Mouse (Mus musculus): Measurements from ENCODE around the gene Spats1. TPM values are rescaled to one million over a fixed set of nuclear protein-coding genes. Genes with fewer than 3 reads are reported as not detected.
A peak's percentile ranks its signal among the peaks of the same experiment; 100 is the strongest.

Gene Spats1
- polyA plus RNA-seq, 1 experiment from 2014 or later, result 1.8 TPM

- ATAC-seq (ENCODE audit: low FRiP score), result no peak
- Histone ChIP-seq H3K27me3 (peaks cover 6% of the 10 kb centered on the region; the same call in 1 of the 2 replicates), H3K4me3 (replicated peaks) (no peak overlapping the region), H3K4me1 (no peaks in the 10 kb centered on the region), H3K27ac (no peak overlapping the region), H3K9ac (no peak overlapping the region), H3K36me3 (replicated peaks) (no peaks in the 10 kb centered on the region), H3K9me3 (no peaks in the 10 kb centered on the region), H3K4me2 (no peak overlapping the region)
- WGBS, result 16% methylated on average over 5 of the region's 5 CpGs
Observed at GRCm38 (mm10) chr17:45487216-45487615, 12.0 kb upstream of the Spats1 start.

GRCm38 (mm10) chr17:45485581-45485980, 10.4 kb upstream of the Spats1 start:
- H3K4me3 ChIP-seq (replicated peaks), result no peak overlapping the region
- no peak overlapping the region for H3K4me2 ChIP-seq
- H3K9me3 ChIP-seq, result no peaks in the 10 kb centered on the region
- no peak for ATAC-seq (ENCODE audit: low FRiP score)
- no peak overlapping the region for H3K9ac ChIP-seq
- 92% methylated on average over 7 of the region's 7 CpGs for WGBS
- H3K27ac ChIP-seq, result no peak overlapping the region
- no peaks in the 10 kb centered on the region for H3K4me1 ChIP-seq
- H3K36me3 ChIP-seq (replicated peaks), result no peaks in the 10 kb centered on the region
- H3K27me3 ChIP-seq, result peaks cover 6% of the 10 kb centered on the region; the same call in 1 of the 2 replicates

GRCm38 (mm10) chr17:45480429-45480828, 5.2 kb upstream of the Spats1 start:
- no peak for ATAC-seq (ENCODE audit: low FRiP score)
- Histone ChIP-seq H3K4me2 (no peak overlapping the region), H3K9ac (no peak overlapping the region), H3K9me3 (no peaks in the 10 kb centered on the region), H3K4me3 (replicated peaks) (no peak overlapping the region), H3K4me1 (peaks cover 6% of the 10 kb centered on the region; the same call in 1 of the 2 replicates), H3K36me3 (replicated peaks) (no peaks in the 10 kb centered on the region), H3K27ac (no peak overlapping the region), H3K27me3 (peaks cover 30% of the 10 kb centered on the region)
- WGBS, result 37% methylated on average over 2 of the region's 2 CpGs

DNA sequence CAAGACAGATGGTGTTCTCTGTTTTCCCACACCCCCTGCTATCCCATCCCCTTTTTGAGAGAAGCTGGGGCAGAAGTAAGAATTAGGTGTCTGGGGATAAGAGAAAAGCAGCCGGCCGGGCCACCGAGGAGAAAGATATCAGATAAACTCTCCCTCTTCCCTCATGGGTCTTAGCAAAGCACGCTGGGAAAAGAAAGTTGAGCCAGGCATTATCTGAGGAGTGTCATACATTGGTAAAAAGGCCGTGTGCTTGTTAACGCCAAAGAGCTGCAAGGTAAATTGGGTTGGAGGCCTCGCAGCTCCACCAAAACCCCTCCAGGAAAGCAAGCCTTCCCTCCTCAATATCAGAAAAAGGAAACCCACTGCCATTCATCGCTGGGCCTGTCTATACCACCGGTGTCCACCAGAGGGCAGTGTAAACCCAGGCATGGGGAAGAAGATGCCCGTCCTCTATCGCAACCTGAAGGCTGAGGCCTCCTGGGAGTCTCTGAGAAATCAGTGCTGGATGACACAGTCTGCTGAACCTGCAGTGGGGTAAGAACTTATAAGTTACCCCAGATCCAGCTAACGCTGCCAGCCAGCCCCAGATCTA, 3.1 kb upstream of the Spats1 start:
- Histone ChIP-seq H3K27me3 (peaks cover 27% of the 10 kb centered on the region), H3K27ac (no peak overlapping the region), H3K4me2 (no peak overlapping the region), H3K4me1 (peaks cover 17% of the 10 kb centered on the region), H3K4me3 (replicated peaks) (no peak overlapping the region), H3K9me3 (no peaks in the 10 kb centered on the region), H3K36me3 (replicated peaks) (no peaks in the 10 kb centered on the region), H3K9ac (no peak overlapping the region)
- WGBS, result 24% methylated on average over 12 of the region's 12 CpGs
- ATAC-seq (ENCODE audit: low FRiP score), result no peak

- peaks cover 17% of the 10 kb centered on the region for H3K4me1 ChIP-seq
- peak; percentile 10; the same call in 1 of the 2 replicates for ATAC-seq (ENCODE audit: low FRiP score)
- 67% methylated on average over 8 of the region's 8 CpGs for WGBS
- H3K9ac ChIP-seq, result 0 out of 2 replicates have a peak overlapping the region, but pooled peaks have one; percentile 45
- peaks cover 30% of the 10 kb centered on the region for H3K27me3 ChIP-seq
- no peaks in the 10 kb centered on the region for H3K36me3 ChIP-seq (replicated peaks)
- peak overlapping the region; percentile 46 for H3K4me3 ChIP-seq (replicated peaks)
- H3K27ac ChIP-seq, result no peak overlapping the region
- H3K4me2 ChIP-seq, result peak overlapping the region; percentile 65
- no peaks in the 10 kb centered on the region for H3K9me3 ChIP-seq
Observed at GRCm38 (mm10) chr17:45474146-45474545, 1.1 kb downstream of the Spats1 start.

- H3K4me1 ChIP-seq, result peaks cover 17% of the 10 kb centered on the region
- no peak overlapping the region for H3K9ac ChIP-seq
- no peak overlapping the region for H3K4me3 ChIP-seq (replicated peaks)
- H3K36me3 ChIP-seq (replicated peaks), result no peaks in the 10 kb centered on the region
- H3K9me3 ChIP-seq, result no peaks in the 10 kb centered on the region
- H3K27me3 ChIP-seq, result peaks cover 30% of the 10 kb centered on the region
- WGBS, result 84% methylated on average over 6 of the region's 6 CpGs
- no peak overlapping the region for H3K27ac ChIP-seq
- ATAC-seq (ENCODE audit: low FRiP score), result no peak
- H3K4me2 ChIP-seq, result no peak overlapping the region
Observed at GRCm38 (mm10) chr17:45473667-45474066, 1.5 kb downstream of the Spats1 start.

GRCm38 (mm10) chr17:45470726-45471125, 4.5 kb downstream of the Spats1 start:
- H3K9ac ChIP-seq, result no peak overlapping the region
- no peak overlapping the region for H3K4me2 ChIP-seq
- no peak overlapping the region for H3K27ac ChIP-seq
- H3K27me3 ChIP-seq, result peaks cover 7% of the 10 kb centered on the region
- peaks cover 3% of the 10 kb centered on the region; the same call in 1 of the 2 replicates for H3K9me3 ChIP-seq
- no peak for ATAC-seq (ENCODE audit: low FRiP score)
- WGBS, result 88% methylated on average over 7 of the region's 7 CpGs
- H3K4me3 ChIP-seq (replicated peaks), result no peak overlapping the region
- peaks cover 11% of the 10 kb centered on the region for H3K4me1 ChIP-seq
- H3K36me3 ChIP-seq (replicated peaks), result no peaks in the 10 kb centered on the region

- no peak for ATAC-seq (ENCODE audit: low FRiP score)
- no peak overlapping the region for H3K9ac ChIP-seq
- no peaks in the 10 kb centered on the region for H3K36me3 ChIP-seq (replicated peaks)
- H3K4me1 ChIP-seq, result no peaks in the 10 kb centered on the region
- H3K27me3 ChIP-seq, result 0 out of 2 replicates have a peak, but pooled peaks cover 2% of the 10 kb centered on the region
- H3K4me3 ChIP-seq (replicated peaks), result no peak overlapping the region
- 82% methylated on average over 5 of the region's 5 CpGs for WGBS
- no peak overlapping the region for H3K4me2 ChIP-seq
- H3K27ac ChIP-seq, result no peak overlapping the region
- peaks cover 3% of the 10 kb centered on the region; the same call in 1 of the 2 replicates for H3K9me3 ChIP-seq
Observed at GRCm38 (mm10) chr17:45468302-45468701, 6.9 kb downstream of the Spats1 start.

DNA sequence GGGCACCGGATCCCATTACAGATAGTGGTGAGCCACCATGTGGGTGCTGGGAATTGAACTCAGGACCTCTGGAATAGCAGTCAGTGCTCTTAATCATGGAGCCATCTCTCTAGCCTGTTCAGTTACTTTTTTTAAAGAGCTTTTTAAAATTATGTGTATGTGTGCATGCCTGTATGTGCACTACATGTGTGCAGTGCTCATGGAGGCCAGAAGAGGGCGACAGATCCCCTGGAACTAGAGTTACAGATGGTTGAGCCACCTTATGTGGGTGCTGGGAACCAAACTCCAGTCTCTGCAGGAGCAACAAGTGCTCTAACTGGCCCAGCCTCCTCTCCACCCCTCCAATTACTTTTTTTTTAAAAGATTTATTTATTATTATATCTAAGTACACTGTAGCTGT, 8.5 kb downstream of the Spats1 start:
- H3K4me3 ChIP-seq (replicated peaks), result no peak overlapping the region
- no peaks in the 10 kb centered on the region for H3K36me3 ChIP-seq (replicated peaks)
- no peak overlapping the region for H3K4me2 ChIP-seq
- H3K27me3 ChIP-seq, result no peaks in the 10 kb centered on the region
- no peak for ATAC-seq (ENCODE audit: low FRiP score)
- H3K27ac ChIP-seq, result no peak overlapping the region
- H3K9ac ChIP-seq, result no peak overlapping the region
- H3K9me3 ChIP-seq, result peaks cover 3% of the 10 kb centered on the region; the same call in 1 of the 2 replicates
- WGBS, result 65% methylated on average over 2 of the region's 2 CpGs
- H3K4me1 ChIP-seq, result no peaks in the 10 kb centered on the region

- no peak for ATAC-seq (ENCODE audit: low FRiP score)
- WGBS, result 88% methylated on average over 9 of the region's 9 CpGs
- Histone ChIP-seq H3K9ac (no peak overlapping the region), H3K9me3 (peaks cover 3% of the 10 kb centered on the region; the same call in 1 of the 2 replicates), H3K27ac (no peak overlapping the region), H3K4me3 (replicated peaks) (no peak overlapping the region), H3K4me1 (no peaks in the 10 kb centered on the region), H3K27me3 (no peaks in the 10 kb centered on the region), H3K36me3 (replicated peaks) (no peaks in the 10 kb centered on the region), H3K4me2 (no peak overlapping the region)
Observed at GRCm38 (mm10) chr17:45464255-45464654, 11.0 kb downstream of the Spats1 start.

DNA sequence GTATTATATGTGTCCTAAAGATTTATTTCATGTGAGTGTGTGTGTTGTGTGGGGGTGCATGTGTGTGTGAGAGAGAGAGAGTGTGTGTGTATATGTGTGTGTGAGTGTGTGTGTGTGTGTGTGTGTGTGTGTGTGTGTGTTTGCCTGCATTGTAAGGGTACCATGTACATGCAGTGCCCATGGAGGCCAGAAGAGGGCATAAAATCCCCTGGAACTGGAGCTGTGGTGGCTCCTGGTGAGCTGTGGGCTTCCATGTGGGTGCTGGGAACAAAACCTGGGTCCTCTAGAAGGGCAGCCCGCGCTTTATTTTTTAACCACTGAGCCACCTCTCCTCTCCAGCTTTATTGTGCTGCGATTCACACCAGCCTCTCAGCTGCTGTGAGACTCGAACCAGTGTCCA, 12.7 kb downstream of the Spats1 start:
- H3K4me1 ChIP-seq, result no peaks in the 10 kb centered on the region
- H3K4me2 ChIP-seq, result no peak overlapping the region
- peaks cover 3% of the 10 kb centered on the region; the same call in 1 of the 2 replicates for H3K9me3 ChIP-seq
- ATAC-seq (ENCODE audit: low FRiP score), result no peak
- H3K27ac ChIP-seq, result no peak overlapping the region
- no peak overlapping the region for H3K9ac ChIP-seq
- no peaks in the 10 kb centered on the region for H3K27me3 ChIP-seq
- H3K4me3 ChIP-seq (replicated peaks), result no peak overlapping the region
- 94% methylated on average over 4 of the region's 4 CpGs for WGBS
- H3K36me3 ChIP-seq (replicated peaks), result no peaks in the 10 kb centered on the region

- Histone ChIP-seq H3K27me3 (no peaks in the 10 kb centered on the region), H3K9ac (no peak overlapping the region), H3K4me2 (no peak overlapping the region), H3K9me3 (no peaks in the 10 kb centered on the region), H3K36me3 (replicated peaks) (no peaks in the 10 kb centered on the region), H3K27ac (no peak overlapping the region), H3K4me1 (peaks cover 13% of the 10 kb centered on the region), H3K4me3 (replicated peaks) (no peak overlapping the region)
- ATAC-seq (ENCODE audit: low FRiP score), result no peak
- WGBS, result 95% methylated on average over 8 of the region's 8 CpGs
Observed at GRCm38 (mm10) chr17:45459062-45459461, 16.2 kb downstream of the Spats1 start.

GRCm38 (mm10) chr17:45458516-45458915, 16.7 kb downstream of the Spats1 start:
- no peak for ATAC-seq (ENCODE audit: low FRiP score)
- no peak overlapping the region for H3K9ac ChIP-seq
- H3K27ac ChIP-seq, result no peak overlapping the region
- 87% methylated on average over 4 of the region's 4 CpGs for WGBS
- H3K4me3 ChIP-seq (replicated peaks), result no peak overlapping the region
- H3K4me2 ChIP-seq, result no peak overlapping the region
- no peaks in the 10 kb centered on the region for H3K27me3 ChIP-seq
- peaks cover 13% of the 10 kb centered on the region for H3K4me1 ChIP-seq
- no peaks in the 10 kb centered on the region for H3K36me3 ChIP-seq (replicated peaks)
- H3K9me3 ChIP-seq, result no peaks in the 10 kb centered on the region

All from forebrain, embryonic 12.5 days (tissue).